Mouse (Mus musculus): Measurements from ENCODE around the gene Gm37240. TPM values are rescaled to one million over a fixed set of nuclear protein-coding genes. Genes with fewer than 3 reads are reported as not detected.

Gene Gm37240
- polyA plus RNA-seq, 1 experiment from 2014 or later: 0.48 TPM

GRCm38 (mm10) chr3:85064113-85064512 lies 823.2 kb downstream of the Gm37240 start:
- Histone ChIP-seq H3K9me3 (replicated peaks) (no peaks in the 10 kb centered on the region), H3K4me1 (no peaks in the 10 kb centered on the region), H3K27ac (no peak overlapping the region), H3K27me3 (no peaks in the 10 kb centered on the region), H3K4me3 (no peak overlapping the region), H3K36me3 (ENCODE audit: poor library complexity, severe bottlenecking) (no peaks in the 10 kb centered on the region), H3K9ac (no peak overlapping the region), H3K4me2 (no peak overlapping the region)
- no peak for ATAC-seq
- WGBS: 81% methylated on average over 7 of the region's 7 CpGs

GRCm38 (mm10) chr3:85060153-85060552 lies 827.2 kb downstream of the Gm37240 start:
- ATAC-seq: no peak

GRCm38 (mm10) chr3:85057245-85057644 lies 830.1 kb downstream of the Gm37240 start:
- H3K9me3 ChIP-seq (replicated peaks): no peaks in the 10 kb centered on the region
- no peak overlapping the region for H3K4me3 ChIP-seq
- no peak overlapping the region for H3K4me2 ChIP-seq
- no peak overlapping the region for H3K27ac ChIP-seq
- no peak overlapping the region for H3K9ac ChIP-seq
- no peaks in the 10 kb centered on the region for H3K4me1 ChIP-seq
- H3K27me3 ChIP-seq: no peaks in the 10 kb centered on the region
- H3K36me3 ChIP-seq (ENCODE audit: poor library complexity, severe bottlenecking): no peaks in the 10 kb centered on the region
- 88% methylated on average over 6 of the region's 6 CpGs for WGBS
- ATAC-seq: no peak

More at GRCm38 (mm10) chr3:85060153-85060552, 827.2 kb downstream of the Gm37240 start:
- 91% methylated on average over 7 of the region's 7 CpGs for WGBS
- Histone ChIP-seq H3K9me3 (replicated peaks) (no peaks in the 10 kb centered on the region), H3K27me3 (no peaks in the 10 kb centered on the region), H3K27ac (no peak overlapping the region), H3K4me1 (no peaks in the 10 kb centered on the region), H3K9ac (no peak overlapping the region), H3K4me3 (no peak overlapping the region), H3K4me2 (no peak overlapping the region), H3K36me3 (ENCODE audit: poor library complexity, severe bottlenecking) (no peaks in the 10 kb centered on the region)

- Histone ChIP-seq H3K4me3 (no peak overlapping the region), H3K9me3 (replicated peaks) (no peaks in the 10 kb centered on the region), H3K4me2 (no peak overlapping the region), H3K27ac (no peak overlapping the region), H3K36me3 (ENCODE audit: poor library complexity, severe bottlenecking) (no peaks in the 10 kb centered on the region), H3K9ac (no peak overlapping the region), H3K4me1 (no peaks in the 10 kb centered on the region), H3K27me3 (no peaks in the 10 kb centered on the region)
- WGBS: 77% methylated on average over 4 of the region's 4 CpGs
- no peak for ATAC-seq
Measured at GRCm38 (mm10) chr3:85053526-85053925, 833.8 kb downstream of the Gm37240 start.

GRCm38 (mm10) chr3:85052196-85052595 lies 835.1 kb downstream of the Gm37240 start:
- Histone ChIP-seq H3K9me3 (replicated peaks) (no peaks in the 10 kb centered on the region), H3K4me1 (no peaks in the 10 kb centered on the region), H3K4me2 (no peak overlapping the region), H3K9ac (no peak overlapping the region), H3K27ac (no peak overlapping the region), H3K27me3 (no peaks in the 10 kb centered on the region), H3K36me3 (ENCODE audit: poor library complexity, severe bottlenecking) (no peaks in the 10 kb centered on the region), H3K4me3 (no peak overlapping the region)
- no peak for ATAC-seq
- WGBS: 84% methylated on average over 1 of the region's 1 CpGs

- H3K4me1 ChIP-seq: no peaks in the 10 kb centered on the region
- H3K36me3 ChIP-seq (ENCODE audit: poor library complexity, severe bottlenecking): no peaks in the 10 kb centered on the region
- H3K4me2 ChIP-seq: no peak overlapping the region
- no peak overlapping the region for H3K27ac ChIP-seq
- no peaks in the 10 kb centered on the region; the same call in 1 of the 2 replicates for H3K9me3 ChIP-seq (replicated peaks)
- ATAC-seq: no peak
- no peak overlapping the region for H3K4me3 ChIP-seq
- 92% methylated on average over 5 of the region's 5 CpGs for WGBS
- H3K27me3 ChIP-seq: no peaks in the 10 kb centered on the region
- H3K9ac ChIP-seq: no peak overlapping the region
Measured at GRCm38 (mm10) chr3:85048569-85048968, 838.7 kb downstream of the Gm37240 start.

- Histone ChIP-seq H3K27me3 (no peaks in the 10 kb centered on the region), H3K4me2 (no peak overlapping the region), H3K27ac (no peak overlapping the region), H3K4me3 (no peak overlapping the region), H3K4me1 (no peaks in the 10 kb centered on the region), H3K36me3 (ENCODE audit: poor library complexity, severe bottlenecking) (no peaks in the 10 kb centered on the region), H3K9me3 (replicated peaks) (no peaks in the 10 kb centered on the region; the same call in 1 of the 2 replicates), H3K9ac (no peak overlapping the region)
- 94% methylated on average over 8 of the region's 8 CpGs for WGBS
- no peak for ATAC-seq
Measured at GRCm38 (mm10) chr3:85043679-85044218, 843.6 kb downstream of the Gm37240 start.

GRCm38 (mm10) chr3:85042126-85042525 lies 845.2 kb downstream of the Gm37240 start:
- no peak overlapping the region for H3K4me2 ChIP-seq
- WGBS: 91% methylated on average over 4 of the region's 4 CpGs
- H3K27me3 ChIP-seq: no peaks in the 10 kb centered on the region
- no peak for ATAC-seq
- no peak overlapping the region for H3K9ac ChIP-seq
- no peaks in the 10 kb centered on the region; the same call in 1 of the 2 replicates for H3K9me3 ChIP-seq (replicated peaks)
- H3K27ac ChIP-seq: no peak overlapping the region
- H3K4me1 ChIP-seq: no peaks in the 10 kb centered on the region
- no peaks in the 10 kb centered on the region for H3K36me3 ChIP-seq (ENCODE audit: poor library complexity, severe bottlenecking)
- H3K4me3 ChIP-seq: no peak overlapping the region

- H3K9ac ChIP-seq: no peak overlapping the region
- no peak for ATAC-seq
- H3K27me3 ChIP-seq: no peaks in the 10 kb centered on the region
- H3K27ac ChIP-seq: no peak overlapping the region
- H3K4me1 ChIP-seq: peaks cover 11% of the 10 kb centered on the region
- H3K4me3 ChIP-seq: no peak overlapping the region
- WGBS: 87% methylated on average over 1 of the region's 1 CpGs
- no peak overlapping the region for H3K4me2 ChIP-seq
- H3K9me3 ChIP-seq (replicated peaks): 0 out of 2 replicates have a peak, but pooled peaks cover 3% of the 10 kb centered on the region
- H3K36me3 ChIP-seq (ENCODE audit: poor library complexity, severe bottlenecking): no peaks in the 10 kb centered on the region
Measured at GRCm38 (mm10) chr3:85029141-85029540, 858.2 kb downstream of the Gm37240 start.

- H3K27me3 ChIP-seq: no peaks in the 10 kb centered on the region
- H3K36me3 ChIP-seq (ENCODE audit: poor library complexity, severe bottlenecking): no peaks in the 10 kb centered on the region
- H3K9me3 ChIP-seq (replicated peaks): no peaks in the 10 kb centered on the region
- no peak overlapping the region for H3K4me3 ChIP-seq
- 33% methylated on average over 6 of the region's 6 CpGs for WGBS
- peak; percentile 53; the same call in 1 of the 2 replicates for ATAC-seq
- no peak overlapping the region for H3K4me2 ChIP-seq
- H3K27ac ChIP-seq: no peak overlapping the region; the same call in 1 of the 2 replicates
- no peak overlapping the region for H3K9ac ChIP-seq
- peaks cover 11% of the 10 kb centered on the region for H3K4me1 ChIP-seq
Measured at GRCm38 (mm10) chr3:85024817-85025705, 862.3 kb downstream of the Gm37240 start.

GRCm38 (mm10) chr3:85024237-85024636 lies 863.1 kb downstream of the Gm37240 start:
- peaks cover 11% of the 10 kb centered on the region for H3K4me1 ChIP-seq
- no peaks in the 10 kb centered on the region for H3K27me3 ChIP-seq
- no peaks in the 10 kb centered on the region for H3K36me3 ChIP-seq (ENCODE audit: poor library complexity, severe bottlenecking)
- ATAC-seq: no peak
- no peak overlapping the region for H3K4me2 ChIP-seq
- 77% methylated on average over 2 of the region's 2 CpGs for WGBS
- H3K27ac ChIP-seq: no peak overlapping the region
- no peaks in the 10 kb centered on the region for H3K9me3 ChIP-seq (replicated peaks)
- no peak overlapping the region for H3K9ac ChIP-seq
- H3K4me3 ChIP-seq: no peak overlapping the region

- no peak overlapping the region for H3K9ac ChIP-seq
- no peak for ATAC-seq
- H3K27ac ChIP-seq: no peak overlapping the region
- peaks cover 11% of the 10 kb centered on the region for H3K4me1 ChIP-seq
- no peaks in the 10 kb centered on the region for H3K9me3 ChIP-seq (replicated peaks)
- H3K4me2 ChIP-seq: no peak overlapping the region
- H3K4me3 ChIP-seq: no peak overlapping the region
- WGBS: 91% methylated on average over 11 of the region's 11 CpGs
- no peaks in the 10 kb centered on the region for H3K27me3 ChIP-seq
- no peaks in the 10 kb centered on the region for H3K36me3 ChIP-seq (ENCODE audit: poor library complexity, severe bottlenecking)
Measured at GRCm38 (mm10) chr3:85022800-85023199, 864.5 kb downstream of the Gm37240 start.
